Mouse (Mus musculus): ENCODE results near the gene Fnip2.

DNA sequence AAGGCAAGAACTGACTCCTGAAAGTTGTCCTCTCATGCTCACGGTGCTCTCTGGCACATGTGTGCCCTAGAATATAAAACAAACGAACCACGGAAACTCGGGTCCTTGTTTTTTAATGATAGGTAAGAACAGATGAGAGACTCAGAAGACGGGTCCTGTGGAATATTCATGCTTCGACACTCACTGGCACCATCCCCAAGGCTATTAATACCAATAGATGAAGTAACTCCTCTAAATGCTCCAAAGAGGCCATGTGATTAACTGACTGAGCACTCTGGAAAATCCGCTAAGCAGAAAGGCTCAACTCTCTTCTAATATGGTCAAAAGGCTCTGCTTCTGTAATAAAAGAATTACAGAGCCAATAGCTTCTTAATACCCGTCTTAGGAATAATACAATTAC, 73.6 kb downstream of the Fnip2 start:
- no peak for TF ChIP-seq CTCF (IDR thresholded peaks at IDR 0.05; ENCODE audit: insufficient read depth, low read length)
- TF ChIP-seq POLR2A (IDR thresholded peaks at IDR 0.05; ENCODE audit: borderline replicate concordance, extremely low read depth, low read depth, low read length), result no peak
